Mouse (Mus musculus) liver, embryonic 14.5 days (tissue): ENCODE results near the gene Nsd2. TPM values are rescaled to one million over a fixed set of nuclear protein-coding genes. Genes with fewer than 3 reads are reported as not detected.
"Not testable (repeated sequence)": the region's sequence is repeated elsewhere in the genome, so short reads cannot be mapped to it uniquely, and the experiment has no call there.

Source experiments
- ATAC-seq: fragments of 200-750 bp; cut with Nextera tagmentation; 2 replicates; pipeline ENCODE4 v1.8.0; 2017; ENCODE audit warnings: moderate number of reproducible peaks, mild to moderate bottlenecking, moderate library complexity; ENCODE audit not compliant: insufficient read depth
- DNase-seq, 3 experiments: peaks; one replicate each; pipeline ENCODE4 v3.0.0-alpha.2; 2012 to 2013; ENCODE audit warnings: low read depth in 3 of 3, low spot score in 3 of 3
- H3K27ac ChIP-seq: fragments of 300-500 bp; sonication (generic); 2 replicates; pipeline ENCODE4 v1.5.1; 2014; ENCODE audit warnings: moderate library complexity, mild to moderate bottlenecking, control low read depth, inconsistent platforms
- H3K27me3 ChIP-seq: fragments of 300-500 bp; sonication (generic); 2 replicates; pipeline ENCODE4 v1.6.1; 2014; ENCODE audit warnings: mild to moderate bottlenecking, low read length, moderate library complexity; ENCODE audit not compliant: control insufficient read depth, insufficient read depth
- H3K36me3 ChIP-seq: fragments of 300-500 bp; sonication (generic); replicated peaks from 2 replicates; pipeline ENCODE4 v1.6.1; 2014; ENCODE audit warnings: low read depth; ENCODE audit not compliant: control insufficient read depth, insufficient read depth
- H3K4me1 ChIP-seq, 2 experiments: fragments of 200-500 bp in 1 of 2; fragments of 300-500 bp in 1 of 2; sonication (generic) in 1 of 2; replicated peaks; 2 replicates each; pipeline ENCODE4 v1.6.1; 2012 to 2014; ENCODE audit warnings: antibody characterized with exemption in 1 of 2, inconsistent platforms in 1 of 2, low read length in 1 of 2; ENCODE audit not compliant: control insufficient read depth in 2 of 2, insufficient read depth in 2 of 2
- H3K4me2 ChIP-seq: fragments of 300-500 bp; sonication (generic); 2 replicates; pipeline ENCODE4 v1.6.1; 2014; ENCODE audit warnings: low read depth, mild to moderate bottlenecking, control low read depth, moderate library complexity
- H3K4me3 ChIP-seq, 2 experiments: fragments of 200-500 bp in 1 of 2; fragments of 300-500 bp in 1 of 2; sonication (generic) in 1 of 2; 2 replicates each; pipeline ENCODE4 v1.5.1; 2012 to 2014; ENCODE audit warnings: low read depth in 2 of 2, low read length in 2 of 2, mild to moderate bottlenecking in 2 of 2, control low read depth in 1 of 2, inconsistent platforms in 1 of 2, moderate library complexity in 1 of 2; ENCODE audit not compliant: insufficient read depth in 1 of 2
- H3K9ac ChIP-seq: fragments of 300-500 bp; sonication (generic); replicated peaks from 2 replicates; pipeline ENCODE4 v1.6.1; 2014; ENCODE audit warnings: mild to moderate bottlenecking, control low read depth, moderate library complexity
- H3K9me3 ChIP-seq: fragments of 300-500 bp; sonication (generic); 2 replicates; pipeline ENCODE4 v1.6.1; 2016; ENCODE audit warnings: low read length, mixed read lengths; ENCODE audit not compliant: control insufficient read depth
- CTCF ChIP-seq: IDR thresholded peaks from 2 replicates; pipeline ENCODE4 v1.5.1; 2016; ENCODE audit warnings: antibody characterized with exemption, low read depth, control low read depth
- EP300 ChIP-seq: IDR thresholded peaks from 2 replicates; pipeline ENCODE4 v1.6.1; 2016; ENCODE audit warnings: antibody characterized with exemption, low read depth
- WGBS: fragments of 180-500 bp; shearing (Covaris S2); extraction: QIAGEN DNeasy Blood & Tissue Kit; methylation state at CpG from one replicate; pipeline ENCODE4 v1.1.7; 2014; ENCODE audit not compliant: insufficient replicate concordance; 5-methylcytosine and 5-hydroxymethylcytosine counted together
- polyA plus RNA-seq, 2 experiments: library from polyadenylated mRNA; depleted of rRNA in 1 of 2; stranded (reverse) in 1 of 2; unstranded in 1 of 2; fragments of >200 nt; fragmentation: Nextera tagmentation in 1 of 2; extraction: Ambion mirVana in 1 of 2; gene quantifications; 2 replicates each; pipeline versions ENCODE4 v1.2.1 to v1.2.3; 2012 to 2014

Gene Nsd2
- polyA plus RNA-seq, 2 experiments = 26.7 to 27.8 TPM

DNA sequence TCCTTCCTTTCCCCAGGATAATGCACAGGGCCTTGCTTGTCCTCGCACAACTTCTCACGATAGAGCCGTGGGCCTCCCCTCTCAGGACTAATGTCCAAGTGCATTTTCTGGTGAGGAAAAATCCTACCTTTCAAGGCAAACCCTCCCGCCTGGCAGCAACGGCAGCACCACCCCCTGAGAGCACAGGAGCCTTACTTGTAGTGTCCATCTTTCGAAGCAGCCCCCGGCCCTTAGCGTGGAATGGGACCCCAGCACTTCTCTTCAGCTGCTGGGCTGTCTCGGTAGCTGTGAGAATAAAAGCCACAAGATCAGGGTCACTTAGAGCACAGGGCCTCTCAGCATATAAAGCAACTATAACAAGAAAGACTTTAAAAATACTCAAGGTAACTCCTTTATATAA is 82.7 kb downstream of the Nsd2 start:
- H3K4me2 ChIP-seq = no peak overlapping the region
- no peaks in the 10 kb centered on the region for H3K27me3 ChIP-seq
- H3K36me3 ChIP-seq = peaks cover 39% of the 10 kb centered on the region
- 87% methylated on average over 9 of the region's 9 CpGs for WGBS
- DNase-seq (no peak), ATAC-seq (no peak)
- H3K27ac ChIP-seq = no peak overlapping the region
- no peak overlapping the region for H3K9ac ChIP-seq
- no peaks in the 10 kb centered on the region for H3K9me3 ChIP-seq
- no peaks in the 10 kb centered on the region for H3K4me1 ChIP-seq
- no peak for TF ChIP-seq CTCF
- TF ChIP-seq EP300 = no peak
- H3K4me3 ChIP-seq = no peak overlapping the region

- not testable (repeated sequence) for H3K4me3 ChIP-seq, H3K4me2 ChIP-seq, DNase-seq, H3K27me3 ChIP-seq, ATAC-seq, H3K27ac ChIP-seq, H3K9me3 ChIP-seq, H3K4me1 ChIP-seq, H3K9ac ChIP-seq
- peaks cover 35% of the 10 kb centered on the region for H3K36me3 ChIP-seq
Measured at GRCm38 (mm10) chr5:33915031-33915430, 94.5 kb downstream of the Nsd2 start.

- H3K4me2 ChIP-seq, H3K4me3 ChIP-seq, H3K27me3 ChIP-seq, H3K9me3 ChIP-seq, H3K9ac ChIP-seq, DNase-seq, H3K4me1 ChIP-seq, H3K27ac ChIP-seq, ATAC-seq: not testable (repeated sequence)
- peaks cover 48% of the 10 kb centered on the region for H3K36me3 ChIP-seq
- WGBS = 78% methylated on average over 2 of the region's 2 CpGs
Measured at GRCm38 (mm10) chr5:33916616-33917015, 96.1 kb downstream of the Nsd2 start.

DNA sequence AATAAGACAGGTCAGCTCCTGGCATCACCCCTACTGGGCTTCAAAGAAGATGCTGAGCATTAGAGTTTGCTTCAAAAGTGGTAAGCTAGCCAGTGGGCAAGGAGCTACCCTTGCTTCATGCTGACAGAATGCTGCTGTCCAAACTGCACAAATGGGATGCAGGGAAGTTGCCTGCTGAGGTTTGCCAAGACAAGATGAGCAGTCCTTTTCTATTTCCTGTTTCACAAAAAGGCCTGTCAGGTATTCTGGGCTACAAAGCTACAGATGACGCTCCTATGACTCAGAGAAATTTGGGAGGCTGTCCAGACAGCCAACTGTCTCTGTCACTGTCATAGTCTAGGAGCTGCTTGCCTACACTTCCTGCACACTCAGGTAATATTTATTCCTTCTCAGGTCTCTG is 98.9 kb downstream of the Nsd2 start:
- Histone ChIP-seq H3K4me2 (no peak overlapping the region), H3K36me3 (peaks cover 45% of the 10 kb centered on the region), H3K9me3 (no peaks in the 10 kb centered on the region), H3K9ac (no peak overlapping the region), H3K27me3 (no peaks in the 10 kb centered on the region), H3K4me3 (no peak overlapping the region), H3K4me1 (no peaks in the 10 kb centered on the region), H3K27ac (no peak overlapping the region)
- WGBS = 83% methylated on average over 1 of the region's 1 CpGs
- ATAC-seq = no peak
- no peak for DNase-seq
- no peak for TF ChIP-seq EP300
- no peak for TF ChIP-seq CTCF

DNA sequence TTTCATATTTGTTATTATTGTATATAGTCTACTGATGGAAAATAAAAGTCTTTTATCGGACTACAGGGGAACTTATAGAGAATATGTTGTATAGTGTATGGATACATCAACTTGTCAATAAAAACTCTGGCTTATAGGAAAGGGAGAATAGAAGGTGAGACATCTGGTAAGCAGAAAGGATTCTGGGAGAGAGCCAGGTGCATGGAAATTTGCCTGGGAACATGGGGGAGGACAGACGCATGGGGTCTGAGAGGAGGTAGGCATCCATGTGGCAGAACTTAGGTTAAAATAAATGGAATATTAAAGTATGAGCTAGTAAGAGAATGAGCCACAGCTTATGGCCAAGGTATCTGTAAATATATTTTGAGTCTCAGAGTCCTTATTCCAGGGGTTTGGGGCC is 99.5 kb downstream of the Nsd2 start:
- H3K4me2 ChIP-seq = no peak overlapping the region
- no peaks in the 10 kb centered on the region for H3K27me3 ChIP-seq
- H3K36me3 ChIP-seq = peaks cover 45% of the 10 kb centered on the region
- TF ChIP-seq EP300 (no peak), CTCF (no peak)
- DNase-seq (no peak), ATAC-seq (no peak)
- H3K9ac ChIP-seq = no peak overlapping the region
- H3K4me3 ChIP-seq = no peak overlapping the region
- no peaks in the 10 kb centered on the region for H3K4me1 ChIP-seq
- 83% methylated on average over 2 of the region's 2 CpGs for WGBS
- no peaks in the 10 kb centered on the region for H3K9me3 ChIP-seq
- H3K27ac ChIP-seq = no peak overlapping the region

- no peak overlapping the region for H3K27ac ChIP-seq
- peaks cover 39% of the 10 kb centered on the region for H3K36me3 ChIP-seq
- no peaks in the 10 kb centered on the region for H3K4me1 ChIP-seq
- H3K9ac ChIP-seq = no peak overlapping the region
- no peaks in the 10 kb centered on the region for H3K27me3 ChIP-seq
- WGBS = 15% methylated on average over 4 of the region's 4 CpGs
- no peak overlapping the region for H3K4me2 ChIP-seq
- H3K9me3 ChIP-seq = no peaks in the 10 kb centered on the region
- no peak overlapping the region for H3K4me3 ChIP-seq
- DNase-seq = peak in 1 of 3 experiments; percentile 3
- TF ChIP-seq CTCF (no peak), EP300 (no peak)
- ATAC-seq = no peak
Measured at GRCm38 (mm10) chr5:33920924-33921323, 100.4 kb downstream of the Nsd2 start.
